Mouse (Mus musculus): ENCODE data around the gene Mapk8. TPM values are rescaled to one million over a fixed set of nuclear protein-coding genes. Genes with fewer than 3 reads are reported as not detected.

The Mapk8 gene
- total RNA-seq, 2 experiments from 2014 or later = 30.9 to 35.2 TPM

GRCm38 (mm10) chr14:33398065-33398860 lies 48.7 kb downstream of the Mapk8 start:
- DNase-seq = no peak

- DNase-seq = no peak
Observed at GRCm38 (mm10) chr14:33380830-33381457, 66.0 kb downstream of the Mapk8 start.

GRCm38 (mm10) chr14:33378723-33379122 lies 68.2 kb downstream of the Mapk8 start:
- no peak for DNase-seq

- no peak for DNase-seq
Observed at GRCm38 (mm10) chr14:33377211-33377610, 69.7 kb downstream of the Mapk8 start.

- DNase-seq = no peak
Observed at GRCm38 (mm10) chr14:33374089-33374488, 72.9 kb downstream of the Mapk8 start.

DNA sequence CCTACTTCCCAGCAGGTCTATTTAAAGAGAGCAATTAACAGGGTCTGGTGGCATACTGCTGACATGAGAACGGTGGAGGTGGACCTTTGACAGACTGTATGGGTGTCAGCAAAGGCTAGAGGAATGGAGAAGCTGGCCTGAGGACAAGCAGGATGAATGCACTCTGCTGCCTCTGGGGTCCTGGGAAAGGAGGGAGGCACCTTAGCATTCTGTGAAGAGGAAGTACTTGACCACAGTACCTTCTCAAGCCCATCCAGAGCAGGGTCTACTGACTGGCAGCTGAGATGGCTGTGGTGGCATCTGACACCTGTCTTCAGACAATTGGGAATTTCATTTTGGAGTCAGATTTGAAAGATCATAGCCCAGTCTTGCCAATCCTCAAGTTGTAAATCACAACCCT lies 73.7 kb downstream of the Mapk8 start:
- no peak for DNase-seq

- peak; percentile 67 for DNase-seq
Observed at GRCm38 (mm10) chr14:33371248-33371647, 75.7 kb downstream of the Mapk8 start.

DNA sequence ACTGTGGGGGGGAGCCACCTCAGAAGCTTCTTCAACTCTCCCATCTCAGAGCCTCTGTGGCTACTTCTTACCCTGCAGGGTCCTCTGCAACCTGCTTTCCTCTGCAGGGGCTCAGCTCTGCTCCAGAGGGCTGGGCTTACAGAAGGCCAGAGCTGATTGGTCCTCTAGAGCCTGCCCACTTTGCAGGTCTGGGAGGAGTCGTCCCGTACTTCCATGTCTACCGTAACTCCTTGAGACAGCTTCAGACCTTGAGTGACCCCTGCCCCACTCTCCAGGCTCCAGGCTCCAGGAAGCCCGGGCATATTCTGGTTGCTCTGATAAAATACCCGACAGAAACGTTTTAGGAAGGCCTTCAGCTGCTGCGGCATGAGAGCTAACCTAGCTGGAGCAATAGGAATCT lies 76.9 kb downstream of the Mapk8 start:
- no peak for DNase-seq

- DNase-seq = no peak
Observed at GRCm38 (mm10) chr14:33369375-33369774, 77.6 kb downstream of the Mapk8 start.

DNA sequence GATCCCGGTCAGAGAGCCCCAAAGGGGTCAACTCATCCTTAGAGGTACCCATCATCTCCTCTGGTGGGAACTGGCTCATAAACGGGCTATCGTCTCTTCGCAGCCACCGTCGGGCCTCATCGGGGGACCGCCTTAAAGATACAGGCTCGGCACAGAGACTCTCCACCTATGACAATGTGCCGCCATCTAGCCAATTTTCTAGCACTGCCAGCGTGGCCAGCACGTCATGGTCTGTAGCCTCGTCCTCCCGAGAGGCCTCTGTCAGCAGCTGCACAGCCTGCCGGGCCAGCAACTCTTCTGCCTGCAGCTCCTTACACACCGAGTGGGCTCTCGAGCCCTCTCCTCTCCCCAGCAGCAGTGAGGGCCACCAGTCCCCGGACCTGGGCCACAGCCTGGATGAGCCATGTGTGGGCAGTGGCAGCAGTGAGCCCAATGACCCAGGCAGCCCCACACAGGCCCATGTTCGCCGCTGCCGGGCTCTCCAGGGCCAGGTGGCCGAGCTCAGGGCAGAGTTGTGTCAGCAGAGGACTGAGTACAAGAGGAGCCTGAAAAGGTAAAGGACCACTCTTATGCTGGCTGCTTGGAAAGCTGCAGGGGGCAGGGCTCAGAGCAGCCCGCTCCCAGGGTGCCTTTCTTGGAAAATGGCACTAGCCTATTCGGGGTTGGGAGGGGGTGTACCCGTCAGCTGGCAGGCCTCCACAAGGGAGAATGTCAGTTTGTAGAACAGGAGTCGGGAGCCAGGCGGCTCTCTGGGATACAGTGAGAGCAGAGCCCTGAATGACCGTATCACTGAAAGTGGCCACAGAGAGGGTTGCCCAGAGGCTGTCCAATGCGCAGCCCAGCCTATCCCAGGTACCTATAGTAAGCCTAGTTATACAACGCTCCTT lies 79.8 kb downstream of the Mapk8 start:
- no peak for DNase-seq

- no peak for DNase-seq
Observed at GRCm38 (mm10) chr14:33364061-33364460, 82.9 kb downstream of the Mapk8 start.

DNA sequence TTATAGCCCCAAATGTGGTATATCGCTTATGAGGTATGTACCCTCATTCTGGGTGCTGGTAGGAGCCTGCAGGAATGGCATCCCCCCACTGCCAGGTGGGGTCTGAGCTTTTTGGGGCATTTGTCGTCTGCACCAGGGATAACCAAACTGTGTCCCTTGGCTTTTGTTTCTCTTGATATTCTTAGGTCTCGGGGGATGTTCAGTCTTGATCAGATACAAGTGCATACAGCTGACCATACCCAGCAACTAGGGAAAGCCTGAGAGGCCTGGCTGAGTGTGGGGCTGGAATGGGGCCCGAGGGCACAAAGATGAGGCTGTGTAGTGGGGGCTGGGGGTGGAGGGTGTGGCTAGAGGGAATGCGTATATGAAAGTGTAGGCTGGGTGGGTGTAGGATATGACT lies 83.3 kb downstream of the Mapk8 start:
- no peak for DNase-seq

DNA sequence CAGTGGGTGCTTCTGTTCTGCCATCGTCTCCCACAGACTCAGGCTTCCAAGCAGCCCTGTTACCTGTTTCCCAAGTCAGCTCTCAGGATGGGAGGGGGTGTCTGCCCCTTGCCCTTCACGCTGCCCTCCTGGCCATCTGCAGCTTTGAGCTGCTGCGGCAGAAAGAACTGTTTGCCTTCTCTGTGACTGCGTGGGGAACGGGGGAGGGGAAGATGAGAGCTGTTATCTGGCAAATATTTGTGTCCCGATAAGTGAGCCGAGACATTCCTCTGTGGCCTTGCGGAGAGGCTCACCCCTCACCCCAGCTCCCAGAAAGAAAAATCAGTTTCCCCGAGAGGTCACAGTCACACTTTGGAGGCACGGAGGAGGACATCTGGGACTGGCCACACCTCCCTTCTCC lies 84.2 kb downstream of the Mapk8 start:
- DNase-seq = no peak

DNA sequence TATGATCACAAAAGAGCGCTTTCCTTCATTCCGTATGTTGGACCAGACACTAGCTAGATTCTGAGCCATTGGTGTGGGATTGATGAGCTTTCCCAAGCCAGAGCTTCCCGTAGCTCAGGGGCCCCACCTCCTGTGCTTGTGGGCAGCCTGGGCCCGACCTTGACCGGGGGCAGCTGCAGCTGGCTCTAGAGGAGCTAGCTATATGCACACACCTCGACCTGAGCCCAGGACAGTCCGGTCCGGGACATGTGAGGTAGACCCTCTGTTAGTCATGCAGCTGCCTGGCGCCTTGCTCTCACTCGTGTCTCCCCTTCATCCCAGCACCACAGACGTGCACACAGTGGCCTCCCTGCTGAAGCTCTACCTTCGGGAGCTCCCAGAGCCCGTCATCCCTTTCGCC lies 84.8 kb downstream of the Mapk8 start:
- DNase-seq = no peak

GRCm38 (mm10) chr14:33361546-33361945 lies 85.4 kb downstream of the Mapk8 start:
- DNase-seq = no peak

- no peak for DNase-seq
Observed at GRCm38 (mm10) chr14:33358891-33359290, 88.1 kb downstream of the Mapk8 start.

DNA sequence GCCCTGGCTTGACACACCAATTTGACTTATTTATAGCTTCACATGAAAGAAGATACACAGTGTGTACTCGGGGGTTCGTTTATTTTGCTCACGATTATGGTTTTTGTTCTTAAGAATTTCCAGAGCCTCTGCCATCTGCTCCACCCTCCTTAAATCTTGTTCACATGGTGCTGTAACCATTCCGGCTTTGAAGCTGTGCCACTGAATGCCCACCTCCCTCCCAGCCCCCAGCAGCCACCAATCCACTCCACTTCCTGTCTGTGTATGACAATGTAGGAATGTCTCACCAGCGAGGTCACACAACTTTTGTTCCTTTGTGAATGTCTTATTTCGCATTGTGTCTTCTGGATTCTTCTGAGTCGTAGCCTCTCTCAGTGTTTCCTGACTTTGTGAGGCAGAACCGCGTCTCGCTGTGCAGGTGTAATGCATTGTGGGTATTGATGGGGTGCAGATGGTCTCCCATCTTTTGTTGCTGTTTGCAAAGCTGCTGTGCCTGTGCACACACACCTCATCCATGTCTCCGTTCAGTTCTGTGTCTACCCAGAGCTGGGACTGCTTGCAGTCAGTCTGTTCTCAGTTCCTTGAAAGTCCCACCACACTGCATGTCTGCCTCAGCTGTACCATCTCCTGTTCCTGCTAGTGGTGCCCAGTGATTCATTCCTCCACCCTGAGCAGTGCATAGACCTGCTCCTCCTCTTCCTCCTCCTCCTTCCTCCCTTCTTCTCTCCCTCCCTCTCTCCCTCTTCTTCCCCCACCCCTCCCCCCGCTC lies 89.2 kb downstream of the Mapk8 start:
- DNase-seq = no peak

DNA sequence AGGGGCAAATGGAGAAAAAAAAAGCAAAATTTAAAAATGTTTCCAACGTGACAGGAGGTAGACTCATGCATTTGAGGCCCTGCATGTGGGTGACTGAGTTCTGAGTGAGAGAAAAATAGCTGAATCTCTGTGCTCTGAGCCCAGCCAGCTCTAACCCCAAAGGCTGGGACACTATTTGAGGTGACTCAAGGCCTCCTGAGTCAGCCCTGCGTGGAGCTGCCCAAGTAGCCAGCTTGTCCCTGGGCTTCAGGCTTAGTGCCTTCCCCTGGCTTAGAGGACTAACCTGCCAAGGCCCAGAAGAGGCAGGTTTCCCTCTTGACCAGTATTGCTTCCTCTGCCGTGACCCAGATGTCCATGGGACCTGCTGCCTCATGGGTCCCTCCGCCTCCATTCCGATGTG lies 91.7 kb downstream of the Mapk8 start:
- no peak for DNase-seq

DNA sequence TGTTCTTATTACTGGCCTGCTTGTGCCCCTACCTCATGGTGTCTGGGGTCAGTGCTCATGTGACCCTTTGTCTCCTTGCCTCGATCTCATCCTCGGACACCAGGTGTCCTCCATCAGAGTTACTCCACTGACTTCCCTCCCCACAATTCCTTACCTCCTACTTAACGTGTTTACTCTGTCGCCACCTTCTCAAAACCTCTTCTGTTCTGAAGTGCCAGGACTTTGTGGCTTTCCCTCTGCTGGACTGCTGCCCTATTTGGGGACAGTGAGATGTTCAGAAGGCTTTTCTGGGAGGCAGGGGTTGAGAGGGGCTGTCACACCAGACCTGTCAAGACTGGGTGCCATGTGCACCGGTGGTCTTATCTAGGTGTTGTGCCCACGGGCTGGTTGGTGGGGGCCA lies 94.1 kb downstream of the Mapk8 start:
- no peak for DNase-seq

- DNase-seq = peak; percentile 31
Observed at GRCm38 (mm10) chr14:33351984-33352722, 94.8 kb downstream of the Mapk8 start.

DNA sequence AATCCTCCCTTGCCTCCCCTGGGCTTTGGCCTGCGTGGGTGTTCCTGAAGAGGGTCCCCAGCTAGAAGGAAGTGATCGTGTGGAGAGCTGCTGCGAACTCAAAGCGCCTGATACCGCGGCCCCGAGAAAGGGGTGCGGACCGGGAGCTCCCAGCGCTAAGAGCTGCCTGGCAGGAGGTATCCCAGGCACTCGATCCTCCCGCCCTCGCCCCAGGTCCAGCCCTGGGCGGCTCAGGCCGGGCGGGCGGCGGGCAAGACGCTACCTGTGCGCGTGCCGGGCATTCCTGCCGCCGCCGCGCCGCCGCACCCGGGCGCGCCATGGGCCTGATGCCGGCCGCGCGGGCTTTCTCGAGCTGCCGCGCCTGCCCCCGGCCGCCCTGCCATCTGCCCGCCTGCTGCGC lies 95.9 kb downstream of the Mapk8 start:
- no peak for DNase-seq

All from gastrocnemius, postnatal 10 days (tissue).